ENCODE assay signal across 7 mouse cellular contexts in the genomic region with DNA sequence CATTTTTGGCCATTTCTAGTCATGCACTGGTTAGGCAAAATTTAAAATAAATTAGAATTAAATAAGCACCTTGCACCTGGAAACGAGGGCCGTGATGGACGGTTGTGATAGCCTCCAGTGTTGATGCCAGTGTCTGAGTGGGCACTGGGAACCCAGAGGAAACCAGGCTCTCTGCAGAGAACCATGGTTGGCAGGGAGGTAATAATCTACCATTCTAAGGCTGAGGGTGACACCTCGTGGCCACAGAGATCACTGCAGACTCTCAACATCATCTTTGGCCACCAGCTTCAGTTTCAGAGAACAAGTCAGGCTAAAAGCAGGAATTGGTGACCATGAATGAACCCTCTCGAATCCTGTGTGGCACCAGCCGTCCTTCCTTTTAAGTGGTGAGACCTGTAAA. TPM values are rescaled to one million over a fixed set of nuclear protein-coding genes. Genes with fewer than 3 reads are reported as not detected.
DNase-seq lines count a peak whose midpoint lies in the region.

No protein-coding gene starts in this region.

- DNase-seq in ES-CJ7 (ENCODE audit: low read depth, low spot score): peak; percentile 46
- DNase-seq in adrenal gland, adult 18-20 months (ENCODE audit: low spot score in 2 of 2): peak; percentile 54 to 56
- DNase-seq in embryo, embryonic 11 days: peak; percentile 66
- DNase-seq in heart, adult 9 months (ENCODE audit: low spot score in 2 of 2): peak; percentile 5 to 39
- DNase-seq in layer of hippocampus, adult 8-10 months (ENCODE audit: low spot score in 2 of 2): peak; percentile 39 to 85
- DNase-seq in lung, postnatal 25 days (ENCODE audit: low spot score): peak; percentile 53
- peak; percentile 73 for DNase-seq in right cerebral cortex, adult 18-20 months

RNA-seq across cellular contexts. Expression of gene Ypel5, which starts 54.5 kb away (rescaled TPM):
- total RNA-seq in adrenal gland, adult 18-20 months (2021): 10 to 100 TPM; 58.2 to 64.8 TPM
- total RNA-seq in layer of hippocampus, adult 8-10 months (2022): 100 to 1,000 TPM in 1 of 4 experiments, 10 to 100 TPM in 3; 84.4 to 103 (median 92.3) TPM

Comparison
In these comparisons a context has a peak if more than half of its experiments do, and no peak if none do; other contexts are left out.
1. Peak in every context shown above with its lines: DNase-seq.
2. DNase-seq: peak in every context shown above with its lines; median percentile 73 in right cerebral cortex, adult 18-20 months; 66 in embryo, embryonic 11 days; 62 in layer of hippocampus, adult 8-10 months; 55 in adrenal gland, adult 18-20 months; 53 in lung, postnatal 25 days; 46 in ES-CJ7; 22 in heart, adult 9 months.